In genomic region chr9:61705586-61706233, GRCm38 (mm10) we compare ENCODE assay signal across 10 mouse cellular contexts.
DNase-seq lines count a peak whose midpoint lies in the region; ATAC-seq and TF ChIP-seq lines count a peak whose summit lies in the region.
"Had no signal": no experiment of that assay in that cellular context is flagged by ENCODE, and none has a peak within 500 bp of the region (broad histone marks: within the 10 kb centered on the region; RNA-seq: fewer than 3 reads in every experiment).

No protein-coding gene starts in this region.

- no peaks in the 10 kb centered on the region for H3K27me3 ChIP-seq in heart, adult 2 months (ENCODE audit: control insufficient read depth, insufficient read depth, low read length)
- H3K27me3 ChIP-seq in heart, embryonic 10.5 days (ENCODE audit: insufficient read depth, poor library complexity, severe bottlenecking) = peaks cover 23% of the 10 kb centered on the region
- H3K27me3 ChIP-seq in hindbrain, embryonic 12.5 days = peaks cover 8% of the 10 kb centered on the region
- H3K27me3 ChIP-seq: liver, embryonic 15.5 days; stomach, embryonic 15.5 days had no signal

- 58% methylated on average over 5 of the region's 5 CpGs for WGBS in heart, adult 2 months
- 53% methylated on average over 5 of the region's 5 CpGs for WGBS in heart, embryonic 10.5 days
- 78% methylated on average over 5 of the region's 5 CpGs for WGBS in hindbrain, embryonic 12.5 days

- DNase-seq in heart, adult 2 months = peak; percentile 38 to 65
- no peak for DNase-seq in heart, embryonic 10.5 days (ENCODE audit: low spot score)
- peak; percentile 84 for DNase-seq in brain, embryonic 14.5 days (ENCODE audit: low read depth)
- DNase-seq in layer of hippocampus, postnatal 14 days (ENCODE audit: low spot score in 2 of 2) = peak; percentile 63 to 81
- DNase-seq in right cerebral cortex, postnatal 36 days (ENCODE audit: low spot score in 2 of 2) = peak; percentile 64 to 73
- DNase-seq in retina, embryonic 14.5 days (ENCODE audit: low spot score) = no peak

- H3K9me3 ChIP-seq in heart, embryonic 10.5 days = no peaks in the 10 kb centered on the region
- H3K9me3 ChIP-seq in hindbrain, embryonic 12.5 days (replicated peaks) = no peaks in the 10 kb centered on the region
- H3K9me3 ChIP-seq: liver, embryonic 15.5 days; stomach, embryonic 15.5 days had no signal

- no peak overlapping the region for H3K27ac ChIP-seq in heart, adult 2 months
- no peak overlapping the region for H3K27ac ChIP-seq in heart, embryonic 10.5 days
- H3K27ac ChIP-seq in hindbrain, embryonic 12.5 days = no peak overlapping the region
- H3K27ac ChIP-seq: liver, embryonic 15.5 days; stomach, embryonic 15.5 days had no signal

- no peak overlapping the region for H3K4me3 ChIP-seq in heart, adult 2 months
- no peak overlapping the region for H3K4me3 ChIP-seq in heart, embryonic 10.5 days
- H3K4me3 ChIP-seq in hindbrain, embryonic 12.5 days = no peak overlapping the region
- H3K4me3 ChIP-seq: liver, embryonic 15.5 days; stomach, embryonic 15.5 days had no signal

- no peaks in the 10 kb centered on the region for H3K79me2 ChIP-seq in heart, adult 2 months (replicated peaks; ENCODE audit: control insufficient read depth, insufficient read depth, low read length)

- H3K4me2 ChIP-seq in hindbrain, embryonic 12.5 days (replicated peaks) = no peak overlapping the region
- H3K4me2 ChIP-seq: liver, embryonic 15.5 days; stomach, embryonic 15.5 days had no signal

- no peaks in the 10 kb centered on the region for H3K4me1 ChIP-seq in heart, adult 2 months (ENCODE audit: control insufficient read depth, insufficient read depth, low read length)
- peaks cover 20% of the 10 kb centered on the region for H3K4me1 ChIP-seq in heart, embryonic 10.5 days
- no peaks in the 10 kb centered on the region for H3K4me1 ChIP-seq in hindbrain, embryonic 12.5 days

- no peak for ATAC-seq in inflammation-experienced regulatory T-cells, adult 6 months
- ATAC-seq in hindbrain, embryonic 12.5 days (ENCODE audit: low FRiP score) = no peak

- intact Hi-C loops in heart, adult 2 months (cut with DNase I) = no loop called here

- H3K9ac ChIP-seq in heart, adult 2 months (ENCODE audit: low read depth, low read length) = no peak overlapping the region
- no peak overlapping the region for H3K9ac ChIP-seq in hindbrain, embryonic 12.5 days
- H3K9ac ChIP-seq: liver, embryonic 15.5 days; stomach, embryonic 15.5 days had no signal

- no peak for TF ChIP-seq CTCF in heart, adult 2 months (IDR thresholded peaks at IDR 0.05)
- TF ChIP-seq CTCF in brain, embryonic 14.5 days (IDR thresholded peaks at IDR 0.05; ENCODE audit: borderline replicate concordance, extremely low read depth, insufficient read depth, insufficient read length) = no peak

- 0 out of 2 replicates have a peak, but pooled peaks have one; percentile 18 for TF ChIP-seq EP300 in heart, adult 2 months (IDR thresholded peaks at IDR 0.05; ENCODE audit: insufficient read depth, low read depth, low read length)

- no peaks in the 10 kb centered on the region for H3K36me3 ChIP-seq in heart, adult 2 months (ENCODE audit: control insufficient read depth, insufficient read depth, low read length)
- no peaks in the 10 kb centered on the region for H3K36me3 ChIP-seq in heart, embryonic 10.5 days
- no peaks in the 10 kb centered on the region for H3K36me3 ChIP-seq in hindbrain, embryonic 12.5 days
- H3K36me3 ChIP-seq: liver, embryonic 15.5 days; stomach, embryonic 15.5 days had no signal

- TF ChIP-seq POLR2A in heart, adult 2 months (IDR thresholded peaks at IDR 0.05; ENCODE audit: insufficient read depth, low read depth, low read length) = no peak
- TF ChIP-seq POLR2A in brain, embryonic 14.5 days (IDR thresholded peaks at IDR 0.05; ENCODE audit: borderline replicate concordance, extremely low read depth, insufficient read depth, insufficient read length, poor library complexity, severe bottlenecking) = no peak

Comparison
In these comparisons a context has a peak if more than half of its experiments do, and no peak if none do; other contexts are left out.
1. DNase-seq: peak in heart, adult 2 months (2 of 2), brain, embryonic 14.5 days (single experiment), layer of hippocampus, postnatal 14 days (2 of 2) and right cerebral cortex, postnatal 36 days (2 of 2); none in heart, embryonic 10.5 days (single experiment) and retina, embryonic 14.5 days (single experiment).